Mouse (Mus musculus): ENCODE results near the gene Nfkbiz. TPM values are rescaled to one million over a fixed set of nuclear protein-coding genes. Genes with fewer than 3 reads are reported as not detected.
"Not testable (repeated sequence)": the region's sequence is repeated elsewhere in the genome, so short reads cannot be mapped to it uniquely, and the experiment has no call there.

Gene Nfkbiz
- 1.5 and 1.6 TPM in 2 replicates for polyA plus RNA-seq (2014; fragmentation: Nextera tagmentation; extraction: Ambion mirVana)

GRCm38 (mm10) chr16:55838510-55839474 is at the start of gene Nfkbiz:
Nfkbiz (minus strand) TSS chr16:55838899.
- Histone ChIP-seq H3K27me3 (ENCODE audit: control insufficient read depth, insufficient read depth, low read length) (no peaks in the 10 kb centered on the region), H3K36me3 (ENCODE audit: control insufficient read depth, insufficient read depth, low read length) (no peaks in the 10 kb centered on the region), H3K27ac (ENCODE audit: low read depth, low read length) (peak within 1 kb of the TSS; percentile 69; the same call in 1 of the 2 replicates), H3K4me2 (replicated peaks; ENCODE audit: low read depth, low read length) (peak within 1 kb of the TSS; percentile 62), H3K9me3 (ENCODE audit: control insufficient read depth, low read length) (no peaks in the 10 kb centered on the region), H3K9ac (ENCODE audit: low read depth, low read length) (peak within 1 kb of the TSS; percentile 80), H3K4me1 (replicated peaks; ENCODE audit: control insufficient read depth, insufficient read depth, low read length) (no peaks in the 10 kb centered on the region; the same call in 1 of the 2 replicates), H3K4me3 (ENCODE audit: low read depth, low read length) (peak within 1 kb of the TSS; percentile 52)
- WGBS = under 1% methylated on average over 40 of the region's 40 CpGs
- DNase-seq (ENCODE audit: low spot score) (peak; percentile 88), ATAC-seq (ENCODE audit: low FRiP score) (peak; percentile 96)

DNA sequence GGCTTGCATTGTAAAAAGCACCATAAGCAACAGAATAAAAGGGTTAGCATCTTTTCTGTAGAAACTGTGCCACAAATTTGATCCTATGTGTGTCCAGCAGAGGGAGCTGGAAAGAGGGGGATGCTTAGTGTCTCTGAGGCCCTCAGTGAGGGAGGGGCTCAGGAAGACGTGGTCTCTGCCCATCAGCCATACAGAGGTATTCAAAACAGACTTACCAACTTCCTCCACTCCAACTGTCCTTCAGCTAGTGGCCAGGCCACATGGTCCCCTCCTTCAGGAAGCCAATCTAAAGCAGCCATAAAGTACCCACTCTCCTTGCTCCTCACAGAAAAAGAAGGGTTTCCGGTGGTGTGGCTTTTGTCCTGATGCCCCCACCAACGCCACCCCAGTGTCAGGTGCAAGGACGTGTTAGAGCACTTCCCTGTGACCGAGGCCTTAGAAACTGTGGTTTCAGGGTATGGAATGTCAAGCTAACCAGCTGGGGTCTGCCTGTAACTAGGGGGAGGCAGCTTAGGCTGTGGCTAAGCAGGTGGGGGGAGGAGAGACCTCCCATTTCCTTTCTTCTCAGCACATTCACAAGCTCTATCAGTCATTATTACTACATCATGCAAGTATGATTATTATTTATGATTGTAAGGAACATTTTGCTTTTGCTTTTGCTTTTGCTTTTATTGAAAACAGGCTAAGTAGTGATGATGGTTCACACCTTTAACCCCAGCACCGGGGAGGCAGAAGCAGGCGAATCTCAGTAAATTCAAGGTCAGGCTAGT is 49.3 kb upstream of the Nfkbiz start:
- ATAC-seq (ENCODE audit: low FRiP score) = no peak
- Histone ChIP-seq H3K4me1 (replicated peaks; ENCODE audit: control insufficient read depth, insufficient read depth, low read length) (no peaks in the 10 kb centered on the region), H3K9ac (ENCODE audit: low read depth, low read length) (no peak overlapping the region), H3K27me3 (ENCODE audit: control insufficient read depth, insufficient read depth, low read length) (no peaks in the 10 kb centered on the region), H3K4me3 (ENCODE audit: low read depth, low read length) (no peak overlapping the region), H3K27ac (ENCODE audit: low read depth, low read length) (no peak overlapping the region), H3K36me3 (ENCODE audit: control insufficient read depth, insufficient read depth, low read length) (no peaks in the 10 kb centered on the region), H3K9me3 (ENCODE audit: control insufficient read depth, low read length) (no peaks in the 10 kb centered on the region), H3K4me2 (replicated peaks; ENCODE audit: low read depth, low read length) (no peak overlapping the region)
- WGBS = 67% methylated on average over 7 of the region's 7 CpGs
- DNase-seq (ENCODE audit: low spot score) = peak; percentile 31

DNA sequence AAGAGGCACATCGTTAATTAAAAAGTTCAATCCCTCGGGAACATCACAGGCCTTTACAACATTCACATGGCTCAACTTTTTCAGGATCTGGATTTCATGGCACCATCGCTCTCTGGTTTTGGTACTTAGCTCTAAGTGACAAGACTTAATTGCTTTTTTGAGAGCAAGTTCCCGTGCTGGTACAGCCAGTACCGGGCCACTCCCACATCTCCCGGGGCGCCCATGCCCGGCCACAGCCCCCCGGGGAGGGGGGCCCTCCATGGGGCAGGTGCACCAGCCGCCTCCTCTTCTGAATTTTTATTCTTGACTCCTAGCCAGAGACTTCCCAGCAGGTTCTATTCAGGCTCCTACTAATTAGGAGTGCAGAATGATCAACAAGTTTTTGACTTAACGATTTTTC is 45.5 kb upstream of the Nfkbiz start:
- Histone ChIP-seq H3K27me3 (ENCODE audit: control insufficient read depth, insufficient read depth, low read length) (no peaks in the 10 kb centered on the region), H3K4me3 (ENCODE audit: low read depth, low read length) (no peak overlapping the region), H3K9ac (ENCODE audit: low read depth, low read length) (no peak overlapping the region), H3K27ac (ENCODE audit: low read depth, low read length) (no peak overlapping the region), H3K36me3 (ENCODE audit: control insufficient read depth, insufficient read depth, low read length) (no peaks in the 10 kb centered on the region), H3K4me1 (replicated peaks; ENCODE audit: control insufficient read depth, insufficient read depth, low read length) (no peaks in the 10 kb centered on the region), H3K4me2 (replicated peaks; ENCODE audit: low read depth, low read length) (no peak overlapping the region), H3K9me3 (ENCODE audit: control insufficient read depth, low read length) (no peaks in the 10 kb centered on the region)
- no peak for DNase-seq (ENCODE audit: low spot score)
- 87% methylated on average over 11 of the region's 11 CpGs for WGBS
- ATAC-seq (ENCODE audit: low FRiP score) = no peak

GRCm38 (mm10) chr16:55876025-55876424 is 37.3 kb upstream of the Nfkbiz start:
- Histone ChIP-seq H3K4me3 (ENCODE audit: low read depth, low read length) (no peak overlapping the region), H3K4me2 (replicated peaks; ENCODE audit: low read depth, low read length) (no peak overlapping the region), H3K9ac (ENCODE audit: low read depth, low read length) (no peak overlapping the region), H3K9me3 (ENCODE audit: control insufficient read depth, low read length) (no peaks in the 10 kb centered on the region), H3K4me1 (replicated peaks; ENCODE audit: control insufficient read depth, insufficient read depth, low read length) (no peaks in the 10 kb centered on the region), H3K27me3 (ENCODE audit: control insufficient read depth, insufficient read depth, low read length) (no peaks in the 10 kb centered on the region), H3K27ac (ENCODE audit: low read depth, low read length) (no peak overlapping the region), H3K36me3 (ENCODE audit: control insufficient read depth, insufficient read depth, low read length) (no peaks in the 10 kb centered on the region)
- DNase-seq (ENCODE audit: low spot score) (no peak), ATAC-seq (ENCODE audit: low FRiP score) (no peak)
- WGBS = 84% methylated on average over 6 of the region's 6 CpGs

DNA sequence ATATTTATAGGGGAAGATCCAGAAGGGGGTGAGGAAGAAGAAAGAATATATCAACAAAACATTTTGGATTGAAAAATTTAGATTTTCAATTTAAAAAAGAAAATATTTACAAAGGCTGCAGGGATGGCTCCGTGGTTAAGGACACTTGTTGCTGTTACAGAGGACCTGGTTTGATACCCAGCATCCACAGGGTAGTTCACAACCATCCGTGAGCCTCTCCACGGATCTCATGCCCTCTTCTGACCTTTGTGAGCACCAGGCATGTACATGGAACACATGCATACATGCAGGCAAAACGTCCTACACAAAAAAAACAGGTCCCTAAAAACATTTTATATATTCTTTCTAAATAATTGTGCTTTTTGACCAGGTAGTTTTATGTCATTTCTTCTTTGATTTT is 25.1 kb upstream of the Nfkbiz start:
- Histone ChIP-seq H3K4me1 (replicated peaks; ENCODE audit: control insufficient read depth, insufficient read depth, low read length) (no peaks in the 10 kb centered on the region), H3K4me3 (ENCODE audit: low read depth, low read length) (no peak overlapping the region), H3K4me2 (replicated peaks; ENCODE audit: low read depth, low read length) (no peak overlapping the region), H3K9me3 (ENCODE audit: control insufficient read depth, low read length) (no peaks in the 10 kb centered on the region), H3K27me3 (ENCODE audit: control insufficient read depth, insufficient read depth, low read length) (no peaks in the 10 kb centered on the region), H3K27ac (ENCODE audit: low read depth, low read length) (no peak overlapping the region), H3K9ac (ENCODE audit: low read depth, low read length) (no peak overlapping the region), H3K36me3 (ENCODE audit: control insufficient read depth, insufficient read depth, low read length) (no peaks in the 10 kb centered on the region)
- DNase-seq (ENCODE audit: low spot score) (no peak), ATAC-seq (ENCODE audit: low FRiP score) (no peak)
- WGBS = 65% methylated on average over 4 of the region's 4 CpGs

DNA sequence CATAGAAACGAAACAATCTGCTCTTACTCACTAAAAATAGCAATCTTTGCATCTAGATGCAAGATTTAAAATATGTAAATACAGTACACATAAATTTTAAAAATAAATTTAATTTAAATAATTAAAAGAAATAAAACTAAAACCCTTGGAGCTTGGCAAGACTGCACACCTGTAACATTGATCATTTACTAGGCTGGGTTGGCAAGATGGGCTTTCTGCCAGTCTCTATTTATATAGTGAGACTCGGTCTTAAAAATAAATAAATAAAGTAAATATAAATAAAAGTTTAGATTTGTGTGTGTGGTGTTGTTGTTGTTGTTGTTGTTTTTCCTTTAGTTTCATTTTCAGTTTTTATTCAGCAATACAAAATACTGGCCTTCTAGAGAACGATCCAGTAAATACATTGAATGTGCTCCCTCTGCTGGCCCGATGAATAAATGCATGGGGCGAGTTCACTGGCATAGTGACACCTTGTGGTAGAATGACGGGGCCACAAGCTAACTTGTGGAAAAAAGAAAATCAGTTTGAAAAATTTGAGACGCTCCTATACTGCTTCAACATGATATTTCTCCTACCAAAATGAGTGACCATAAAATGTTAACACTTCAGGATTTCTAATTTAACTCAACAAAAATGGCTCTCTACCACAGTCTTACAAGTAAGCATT is 24.6 kb upstream of the Nfkbiz start:
- Histone ChIP-seq H3K9me3 (ENCODE audit: control insufficient read depth, low read length) (no peaks in the 10 kb centered on the region), H3K9ac (ENCODE audit: low read depth, low read length) (no peak overlapping the region), H3K4me2 (replicated peaks; ENCODE audit: low read depth, low read length) (no peak overlapping the region), H3K4me3 (ENCODE audit: low read depth, low read length) (no peak overlapping the region), H3K27me3 (ENCODE audit: control insufficient read depth, insufficient read depth, low read length) (no peaks in the 10 kb centered on the region), H3K27ac (ENCODE audit: low read depth, low read length) (no peak overlapping the region), H3K36me3 (ENCODE audit: control insufficient read depth, insufficient read depth, low read length) (no peaks in the 10 kb centered on the region), H3K4me1 (replicated peaks; ENCODE audit: control insufficient read depth, insufficient read depth, low read length) (no peaks in the 10 kb centered on the region)
- WGBS = 27% methylated on average over 7 of the region's 7 CpGs
- ATAC-seq (ENCODE audit: low FRiP score) (peak; percentile 51), DNase-seq (ENCODE audit: low spot score) (peak; percentile 78)

DNA sequence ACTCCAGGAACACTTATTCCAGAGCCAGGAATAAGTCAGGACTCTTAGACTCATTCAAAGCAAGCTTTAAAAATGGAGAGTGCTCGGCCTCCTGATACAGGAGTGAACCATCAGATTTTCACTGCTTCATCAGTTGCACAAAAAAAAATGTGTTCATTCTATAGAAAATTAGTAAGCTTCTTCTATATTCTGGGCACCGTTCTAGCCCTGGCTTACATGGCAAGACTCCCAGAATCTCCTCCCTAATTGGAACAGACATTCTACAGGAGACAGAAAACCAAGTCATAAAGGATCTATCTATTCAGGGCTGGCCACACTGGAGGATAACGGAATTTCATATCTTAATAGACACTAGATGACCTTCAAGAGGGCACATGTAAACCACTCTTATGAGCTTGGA is 22.4 kb upstream of the Nfkbiz start:
- ATAC-seq (ENCODE audit: low FRiP score) = no peak
- no peak overlapping the region for H3K4me2 ChIP-seq (replicated peaks; ENCODE audit: low read depth, low read length)
- DNase-seq (ENCODE audit: low spot score) = no peak
- WGBS = 92% methylated on average over 3 of the region's 3 CpGs
- no peak overlapping the region for H3K9ac ChIP-seq (ENCODE audit: low read depth, low read length)
- no peaks in the 10 kb centered on the region for H3K36me3 ChIP-seq (ENCODE audit: control insufficient read depth, insufficient read depth, low read length)
- no peaks in the 10 kb centered on the region for H3K4me1 ChIP-seq (replicated peaks; ENCODE audit: control insufficient read depth, insufficient read depth, low read length)
- no peaks in the 10 kb centered on the region for H3K27me3 ChIP-seq (ENCODE audit: control insufficient read depth, insufficient read depth, low read length)
- no peaks in the 10 kb centered on the region for H3K9me3 ChIP-seq (ENCODE audit: control insufficient read depth, low read length)
- no peak overlapping the region for H3K4me3 ChIP-seq (ENCODE audit: low read depth, low read length)
- H3K27ac ChIP-seq (ENCODE audit: low read depth, low read length) = no peak overlapping the region

GRCm38 (mm10) chr16:55859421-55859820 is 20.7 kb upstream of the Nfkbiz start:
- not testable (repeated sequence) for H3K27me3 ChIP-seq (ENCODE audit: control insufficient read depth, insufficient read depth, low read length); H3K9ac ChIP-seq (ENCODE audit: low read depth, low read length); ATAC-seq (ENCODE audit: low FRiP score); H3K36me3 ChIP-seq (ENCODE audit: control insufficient read depth, insufficient read depth, low read length); H3K27ac ChIP-seq (ENCODE audit: low read depth, low read length); H3K4me3 ChIP-seq (ENCODE audit: low read depth, low read length); H3K4me2 ChIP-seq (replicated peaks; ENCODE audit: low read depth, low read length); H3K9me3 ChIP-seq (ENCODE audit: control insufficient read depth, low read length); DNase-seq (ENCODE audit: low spot score); H3K4me1 ChIP-seq (replicated peaks; ENCODE audit: control insufficient read depth, insufficient read depth, low read length)
- WGBS = 93% methylated on average over 4 of the region's 4 CpGs
